Mouse (Mus musculus) heart, adult 8-10 months (tissue): ENCODE data around the gene P2ry2. TPM values are rescaled to one million over a fixed set of nuclear protein-coding genes. Genes with fewer than 3 reads are reported as not detected.

Source experiments
- DNase-seq: peaks from one replicate; pipeline ENCODE4 v3.0.0; 2022; ENCODE audit warnings: low spot score
- total RNA-seq, 4 experiments: library from RNA; stranded (reverse); gene quantifications; 2 replicates each; pipeline ENCODE4 v1.2.4; 2022

The P2ry2 gene
- total RNA-seq = 10 to 100 TPM; 24.6 to 27.7 (median 27.2) TPM

DNA sequence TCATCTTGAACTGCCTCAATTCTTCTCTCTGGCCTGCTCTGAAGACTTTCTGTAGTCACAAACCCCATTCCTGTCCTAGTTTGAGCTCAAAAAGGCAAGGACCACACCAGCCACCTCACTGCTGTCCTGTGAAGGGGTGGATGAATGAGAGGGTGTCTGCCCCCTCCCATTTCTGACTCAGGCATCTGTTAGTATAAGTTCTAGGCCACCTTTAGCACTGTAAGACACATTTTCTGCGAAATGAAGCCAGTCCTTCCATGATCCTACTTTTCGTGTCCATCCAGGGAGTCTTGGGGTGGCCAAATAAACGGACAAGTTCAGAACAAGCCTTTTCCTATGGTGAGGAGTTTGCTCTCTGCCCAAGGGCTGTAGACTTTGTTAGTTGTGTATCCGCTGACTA lies at the start of gene P2ry2:
Gene P2ry2, minus strand, starts transcription at position 326 of the 400 bp plus-strand sequence.
- no peak for DNase-seq

GRCm38 (mm10) chr7:101062246-101062645 lies 49.6 kb upstream of the P2ry2 start:
- DNase-seq = peak; percentile 55

DNA sequence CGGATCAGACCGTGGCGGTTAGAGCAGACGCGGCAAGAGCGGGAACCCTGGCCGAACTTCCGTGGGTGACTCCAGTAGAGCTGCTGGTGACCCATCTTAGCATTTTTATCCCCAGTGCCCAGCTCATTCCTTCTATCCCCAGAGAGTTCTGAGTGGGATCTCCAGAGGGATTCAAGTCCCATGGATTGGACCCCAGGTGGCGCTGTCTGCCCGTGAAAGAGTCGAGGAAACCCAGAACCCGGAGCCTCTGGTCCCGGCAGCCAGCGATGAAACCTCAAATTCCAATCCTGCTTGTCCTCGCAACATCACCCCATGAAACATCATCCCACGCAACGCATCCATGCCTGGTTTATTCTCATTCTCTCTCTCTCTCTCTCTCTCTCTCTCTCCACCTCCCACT lies 48.7 kb upstream of the P2ry2 start:
- DNase-seq = peak; percentile 88

- DNase-seq = no peak
Measured at GRCm38 (mm10) chr7:101060476-101060875, 47.8 kb upstream of the P2ry2 start.

- DNase-seq = no peak
Measured at GRCm38 (mm10) chr7:101059188-101059587, 46.5 kb upstream of the P2ry2 start.

- no peak for DNase-seq
Measured at GRCm38 (mm10) chr7:101057309-101057708, 44.6 kb upstream of the P2ry2 start.

- DNase-seq = no peak
Measured at GRCm38 (mm10) chr7:101053136-101053535, 40.5 kb upstream of the P2ry2 start.

- peak; percentile 75 for DNase-seq
Measured at GRCm38 (mm10) chr7:101051551-101052221, 39.0 kb upstream of the P2ry2 start.

DNA sequence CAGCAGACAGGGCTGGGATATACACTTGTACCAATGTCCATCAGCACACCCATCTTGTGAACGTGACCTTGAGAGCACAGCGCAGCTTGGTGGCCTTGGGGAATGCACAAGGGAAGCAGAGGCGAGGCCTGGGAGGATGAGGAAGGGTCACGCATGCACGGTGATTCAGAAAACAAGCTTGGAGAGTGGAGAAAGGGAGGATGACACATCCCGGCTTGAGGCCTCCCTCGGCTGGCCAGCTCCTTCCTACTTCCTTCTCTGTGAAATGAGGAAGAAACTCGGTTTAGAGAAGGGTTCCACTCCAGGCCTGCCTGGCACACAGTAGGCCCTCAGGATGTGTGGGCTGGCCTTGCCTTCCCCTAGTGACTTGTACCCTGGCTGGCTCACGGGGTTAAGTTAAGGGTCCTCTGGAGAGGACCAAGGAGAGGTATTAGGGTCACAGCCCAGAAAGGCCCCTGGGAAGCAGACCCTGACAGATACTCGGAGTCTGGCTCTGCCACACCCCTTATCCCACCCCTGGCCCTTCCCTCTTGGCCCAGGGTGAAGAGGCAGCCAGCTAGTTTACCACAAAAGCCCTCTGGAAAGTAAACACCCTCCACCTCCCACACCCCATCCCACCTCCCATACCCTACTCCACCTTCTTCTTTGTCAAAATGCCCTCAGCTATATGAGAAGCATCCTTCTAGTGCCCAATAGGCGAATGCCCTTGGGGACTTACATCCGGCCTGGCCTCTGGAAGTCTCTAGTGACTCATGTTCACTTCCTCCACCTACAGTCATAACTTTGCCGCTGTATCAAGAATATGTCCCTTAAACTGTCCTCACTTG lies 38.3 kb upstream of the P2ry2 start:
- no peak for DNase-seq

DNA sequence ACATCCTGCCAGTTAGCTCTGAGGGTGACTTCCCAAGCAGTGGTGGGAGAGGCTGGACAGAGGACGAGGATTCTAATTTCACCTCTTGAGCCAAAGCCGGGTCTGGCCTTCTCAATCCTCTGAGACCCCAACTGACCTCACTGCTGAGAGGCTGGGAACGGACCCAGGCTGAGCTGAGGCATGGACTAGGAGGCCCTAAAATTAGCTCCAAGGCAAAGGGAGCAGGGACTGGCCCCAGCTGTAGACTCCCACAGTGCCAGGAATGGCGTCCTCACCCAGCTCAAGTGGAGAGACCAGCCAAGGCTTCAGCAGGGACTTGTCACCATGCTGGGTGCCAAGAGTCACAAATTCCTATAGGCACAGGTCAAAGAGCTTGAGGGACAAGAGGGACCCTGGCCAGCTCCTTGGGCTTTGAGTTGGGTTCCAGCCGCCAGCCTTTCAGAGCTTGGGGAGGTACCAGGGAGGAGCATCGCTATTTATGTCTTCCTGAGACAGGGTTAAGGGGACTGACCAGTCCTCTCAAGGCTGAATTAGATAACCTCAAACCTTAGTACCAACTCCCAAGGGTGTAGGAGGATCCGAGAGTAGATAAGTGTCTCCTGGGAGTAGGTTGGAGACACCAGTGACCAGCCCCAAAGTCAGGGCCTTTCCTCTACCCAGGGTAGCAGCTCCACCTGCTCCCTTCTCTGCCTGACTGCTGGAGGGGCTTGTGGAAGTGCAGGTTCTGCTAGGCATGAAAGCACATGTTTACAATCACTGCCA lies 36.8 kb upstream of the P2ry2 start:
- peak; percentile 77 for DNase-seq

DNA sequence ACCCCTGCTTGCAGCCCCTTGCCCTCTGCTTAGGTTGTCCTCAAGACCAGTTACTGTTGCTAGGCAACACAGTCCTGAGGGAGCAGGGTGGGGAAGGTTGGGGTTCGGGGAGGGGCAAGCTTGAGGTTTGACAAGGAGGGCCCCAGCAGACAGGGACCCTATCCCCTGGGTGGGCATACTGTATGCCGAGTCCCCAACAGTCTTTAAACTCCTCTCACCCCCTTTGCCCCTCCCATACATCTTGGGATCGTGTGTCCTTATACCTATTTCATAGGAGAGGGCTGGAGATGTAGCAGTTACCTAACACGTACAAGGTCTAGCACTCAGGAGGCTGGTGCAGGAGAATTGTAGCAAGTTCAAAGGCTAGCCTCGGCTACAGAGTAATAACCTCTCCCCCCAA lies 35.6 kb upstream of the P2ry2 start:
- no peak for DNase-seq

- DNase-seq = no peak
Measured at GRCm38 (mm10) chr7:101043846-101044541, 31.3 kb upstream of the P2ry2 start.

GRCm38 (mm10) chr7:101041977-101042749 lies 29.5 kb upstream of the P2ry2 start:
- no peak for DNase-seq

- no peak for DNase-seq
Measured at GRCm38 (mm10) chr7:101041544-101041943, 28.9 kb upstream of the P2ry2 start.

GRCm38 (mm10) chr7:101033371-101033770 lies 20.7 kb upstream of the P2ry2 start:
- DNase-seq = no peak

- DNase-seq = no peak
Measured at GRCm38 (mm10) chr7:101031234-101031633, 18.6 kb upstream of the P2ry2 start.

GRCm38 (mm10) chr7:101030756-101031155 lies 18.1 kb upstream of the P2ry2 start:
- DNase-seq = peak; percentile 36

- no peak for DNase-seq
Measured at GRCm38 (mm10) chr7:101029446-101029845, 16.8 kb upstream of the P2ry2 start.

DNA sequence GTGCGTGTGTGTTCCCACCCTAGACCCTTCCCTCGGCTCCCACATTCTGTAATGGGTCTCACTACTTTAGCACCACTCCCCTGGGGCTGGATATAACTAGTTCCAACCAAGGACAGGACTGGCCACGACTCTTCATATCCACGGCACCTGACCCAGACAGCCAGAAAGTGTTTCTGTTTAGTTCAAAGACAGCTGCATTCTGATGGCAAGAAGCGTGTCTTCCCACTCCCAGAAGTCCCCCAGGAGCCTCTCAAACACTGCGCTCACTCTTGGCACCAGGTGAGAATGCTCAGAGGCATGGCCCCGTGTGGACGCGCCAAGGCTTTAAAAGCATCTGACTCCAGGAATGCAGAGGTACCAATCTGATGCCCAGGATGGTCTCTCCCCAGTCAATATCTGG lies 16.3 kb upstream of the P2ry2 start:
- DNase-seq = no peak

DNA sequence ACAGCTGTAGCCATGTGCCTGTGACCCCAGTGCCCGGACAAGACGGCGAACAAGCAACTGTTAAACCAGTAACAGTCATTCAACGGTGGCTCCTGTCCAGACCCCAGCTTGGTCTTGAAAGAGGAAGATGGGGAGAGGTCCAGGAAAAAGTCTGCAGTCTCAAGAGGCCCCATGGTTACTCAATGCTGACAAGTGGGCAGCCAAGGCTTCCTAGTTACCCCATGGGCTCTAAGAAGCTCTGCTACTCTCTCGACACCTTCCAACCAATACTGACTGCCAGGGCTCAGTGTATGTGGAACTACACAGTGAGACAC lies 15.7 kb upstream of the P2ry2 start:
- peak; percentile 34 for DNase-seq
